Mouse (Mus musculus): ENCODE measurements around the gene Cryzl1.

- TF ChIP-seq GATA2 (IDR thresholded peaks at IDR 0.05; ENCODE audit: borderline replicate concordance, low read depth, low read length) = no peak
- no peak for TF ChIP-seq CTCF (IDR thresholded peaks at IDR 0.05; ENCODE audit: low read depth, low read length)
- TF ChIP-seq TAL1 (conservative IDR thresholded peaks at IDR 0.05; ENCODE audit: low read depth, low read length) = no peak
- no peak for TF ChIP-seq GATA1 (IDR thresholded peaks at IDR 0.05; ENCODE audit: borderline replicate concordance, low read length)
Measured at GRCm38 (mm10) chr16:91674500-91674899, 54.3 kb downstream of the Cryzl1 start.
